Mouse (Mus musculus) erythroblast, embryonic 14.5 days (primary cell): ENCODE results near the gene Stmn1.

Source experiments
- GATA1 ChIP-seq: IDR thresholded peaks from 2 replicates; pipeline ENCODE4 v1.6.1; 2012; ENCODE audit warnings: low read length, inconsistent platforms, mixed read lengths
- TAL1 ChIP-seq: IDR thresholded peaks from 3 replicates; pipeline ENCODE4 v1.6.1; 2012; ENCODE audit warnings: low read length, inconsistent platforms, mixed read lengths

DNA sequence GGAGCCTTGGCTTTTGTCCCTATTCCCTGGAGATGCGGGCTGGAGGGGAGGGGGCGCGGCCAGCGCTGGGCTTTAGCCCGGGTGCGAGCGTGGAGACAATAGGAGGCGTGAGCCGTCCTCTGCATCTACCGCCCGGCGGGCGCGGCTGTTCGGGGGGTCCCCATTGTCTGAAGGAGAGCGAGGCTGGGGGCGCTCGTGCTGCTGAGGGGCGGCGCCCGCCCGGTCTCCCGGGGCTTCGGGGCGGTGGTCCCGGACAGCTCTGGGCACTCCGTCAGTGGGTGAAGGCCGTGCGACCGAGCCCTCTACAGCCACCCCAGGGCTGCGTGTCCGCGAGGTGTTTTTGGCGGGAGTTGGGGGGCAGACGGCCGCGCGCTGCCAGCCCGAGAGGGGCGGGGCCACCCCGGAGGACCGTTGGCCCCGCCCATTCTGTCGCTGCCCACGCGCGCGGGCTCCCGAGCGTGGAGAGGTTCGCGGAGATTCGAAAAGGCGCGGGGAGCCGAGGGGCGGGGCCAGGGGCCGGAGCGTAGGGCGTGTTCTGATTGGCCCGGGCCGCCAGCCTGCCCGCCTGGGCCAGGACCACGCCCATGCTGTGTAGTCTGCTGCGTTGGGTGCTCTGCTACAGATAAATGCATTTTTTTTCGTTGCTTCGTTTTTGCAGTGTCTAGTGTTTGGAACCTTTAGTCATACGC is 602 bp downstream of the Stmn1 start:
- TF ChIP-seq GATA1 (no peak), TAL1 (no peak)
